Mouse (Mus musculus): ENCODE measurements at regions not wholly inside any gene's neighbourhood (a gene's known extent, or its start where the extent isn't known, plus 50 kb on each side); places are given as distances from the start of the nearest gene placed in this dataset.

DNA sequence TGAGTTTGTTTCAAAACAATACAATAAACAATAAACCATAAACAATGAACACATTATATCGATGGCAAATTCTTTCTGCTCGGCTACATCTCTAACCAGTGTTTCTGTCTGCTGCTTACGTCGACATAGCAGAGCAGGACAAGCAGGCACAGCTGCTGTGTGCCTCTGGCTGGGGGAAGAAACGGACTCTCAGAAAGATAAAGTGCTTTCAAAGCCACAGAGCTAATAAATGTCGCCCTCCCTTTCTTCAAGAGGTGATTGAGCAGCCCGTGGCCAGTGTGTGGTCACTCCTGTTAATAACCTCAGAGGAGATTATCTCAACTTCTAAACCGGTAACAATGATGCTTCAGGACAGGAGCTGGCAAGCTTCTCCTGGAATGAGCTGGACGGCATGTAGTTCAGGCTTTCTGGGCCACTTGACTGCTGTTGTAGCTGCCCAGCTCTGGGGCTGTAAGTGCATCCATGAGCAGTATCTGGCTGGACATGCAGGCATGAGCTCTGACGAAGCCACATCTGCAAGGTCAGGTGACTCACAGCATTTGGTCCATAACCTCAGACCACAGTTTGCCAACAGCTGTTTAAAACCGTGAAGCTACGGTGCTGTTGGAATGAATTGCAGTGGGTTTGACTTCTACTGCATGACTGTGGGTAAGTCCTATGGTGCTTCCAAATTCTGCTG, 55.6 kb downstream of the Evx1 start:
- DNase-seq (ENCODE audit: low read depth, low spot score), result no peak

DNA sequence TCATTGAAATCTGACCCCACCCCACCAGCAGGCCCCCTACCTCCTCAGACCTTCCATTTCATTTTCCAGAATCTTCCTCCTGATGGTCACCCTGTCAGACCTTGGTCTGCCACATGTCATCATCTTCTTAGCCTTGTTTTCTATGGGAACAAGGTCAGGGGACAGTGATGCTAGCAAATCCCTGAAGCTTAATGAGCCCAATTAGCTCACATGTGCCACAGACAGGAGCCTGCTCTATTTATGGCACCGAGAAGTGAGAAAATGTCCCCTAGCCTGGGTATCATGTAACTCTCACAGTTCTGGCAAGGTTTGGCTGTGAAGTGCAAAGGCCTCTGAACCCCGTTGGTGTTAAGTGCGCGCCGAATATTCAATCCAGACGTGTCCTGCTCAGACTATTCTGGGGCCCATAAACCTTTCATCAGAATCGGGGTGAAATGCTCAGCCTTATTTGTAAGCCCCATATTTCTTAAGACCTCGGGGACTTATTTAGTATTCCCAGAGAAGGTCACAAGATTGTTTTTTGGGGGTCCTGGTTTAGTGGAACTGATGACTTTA, 57.6 kb downstream of the Evx1 start:
- no peak for DNase-seq (ENCODE audit: low read depth, low spot score)

DNA sequence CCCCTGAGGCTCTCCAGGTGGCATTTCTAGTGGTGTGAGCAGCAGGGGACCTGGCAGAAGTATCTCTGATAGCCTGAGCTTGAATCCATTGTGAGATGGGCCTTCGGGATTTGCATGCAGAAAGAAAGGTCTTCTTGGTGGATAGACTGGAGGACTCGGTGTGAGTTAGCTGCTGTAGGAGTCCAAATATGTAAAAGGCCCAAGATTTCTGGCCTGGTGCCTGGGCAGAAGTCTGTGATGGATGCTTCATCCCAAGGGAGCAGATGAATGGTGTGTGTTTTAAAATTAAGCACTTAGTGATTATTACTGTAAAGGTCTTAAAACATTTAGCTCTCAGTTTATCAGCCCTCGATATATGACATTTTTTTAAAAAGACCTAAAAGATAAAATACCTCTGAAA, 65.8 kb downstream of the Evx1 start:
- no peak for DNase-seq (ENCODE audit: low read depth, low spot score)

DNA sequence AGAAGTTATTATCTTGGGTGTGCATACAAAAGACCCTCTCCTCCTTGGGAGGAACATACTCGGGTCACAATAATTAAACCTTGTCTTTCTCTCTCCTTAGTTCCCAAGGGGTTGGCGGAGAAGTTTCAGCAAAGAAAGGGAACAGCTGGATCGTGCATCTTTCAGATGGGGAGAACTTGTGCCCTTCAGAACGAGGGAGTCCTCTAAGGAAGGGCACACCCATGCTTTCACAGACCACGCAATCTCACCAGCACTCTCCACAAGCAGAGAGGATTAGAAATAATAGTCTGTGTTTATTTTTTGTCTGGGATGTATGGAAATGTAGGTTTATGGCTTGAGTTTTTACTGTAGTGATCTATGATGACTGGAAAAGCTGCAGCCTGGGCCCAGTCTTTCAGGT, 66.3 kb downstream of the Evx1 start:
- DNase-seq (ENCODE audit: low read depth, low spot score), result no peak

DNA sequence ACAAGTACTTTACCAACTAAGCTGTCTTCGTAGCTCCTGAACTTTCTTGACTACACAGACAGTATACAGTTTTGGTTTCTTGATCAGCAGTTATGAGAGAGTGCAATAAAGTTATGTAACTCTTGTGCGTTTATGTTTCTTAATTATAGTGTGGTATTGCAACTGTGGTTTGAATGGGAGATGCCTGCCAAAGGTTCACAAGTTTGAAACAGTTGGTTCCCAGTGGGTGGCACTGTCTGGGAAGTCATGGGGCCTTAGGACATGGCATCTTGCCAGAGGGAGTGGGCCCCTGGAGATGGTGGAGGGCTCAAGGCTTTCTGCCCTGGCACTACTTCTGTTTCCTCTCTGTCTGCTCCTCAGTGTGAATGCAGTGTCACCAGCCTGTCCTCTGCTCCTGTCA, 71.7 kb downstream of the Evx1 start:
- DNase-seq (ENCODE audit: low read depth, low spot score), result no peak

DNA sequence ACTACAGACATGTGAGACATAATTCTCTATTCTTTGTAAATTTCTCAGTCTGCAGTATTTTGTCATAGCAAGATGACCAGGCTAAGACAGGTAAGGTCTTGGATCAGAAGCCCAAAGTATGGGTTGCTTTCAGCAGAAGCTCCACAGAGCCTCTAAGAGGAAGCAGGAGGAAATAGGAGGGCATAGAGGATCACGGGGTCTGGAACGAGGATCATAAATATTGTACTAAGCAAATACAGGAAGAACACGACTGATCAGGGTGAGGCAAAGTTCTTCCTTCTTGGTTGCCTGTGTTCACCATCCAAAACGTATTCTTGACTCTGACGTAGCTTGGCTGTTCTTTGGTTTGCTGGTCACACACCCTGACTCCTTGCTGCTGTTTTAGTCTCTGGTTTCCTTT, 88.1 kb downstream of the Evx1 start:
- DNase-seq (ENCODE audit: low read depth, low spot score), result no peak

DNA sequence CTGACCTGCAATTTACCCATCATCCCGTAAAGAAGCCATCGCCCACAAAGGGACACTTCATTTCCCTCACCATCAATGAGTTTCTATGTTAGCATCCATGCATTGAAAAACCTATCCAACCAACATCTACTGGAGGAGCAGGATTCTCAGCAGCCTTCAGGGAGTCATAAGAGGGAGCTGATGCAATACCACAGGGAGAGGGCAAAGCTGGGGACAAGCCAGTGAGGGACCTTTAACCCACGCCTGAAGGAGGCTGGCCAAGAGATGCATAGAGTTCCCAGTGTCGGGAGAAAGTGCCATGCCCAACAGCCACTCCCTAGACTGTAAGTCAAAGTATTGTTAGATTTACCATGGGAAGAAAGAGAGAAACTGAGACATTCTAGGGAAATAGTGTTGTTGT, 96.7 kb downstream of the Evx1 start:
- no peak for DNase-seq (ENCODE audit: low read depth, low spot score)

DNA sequence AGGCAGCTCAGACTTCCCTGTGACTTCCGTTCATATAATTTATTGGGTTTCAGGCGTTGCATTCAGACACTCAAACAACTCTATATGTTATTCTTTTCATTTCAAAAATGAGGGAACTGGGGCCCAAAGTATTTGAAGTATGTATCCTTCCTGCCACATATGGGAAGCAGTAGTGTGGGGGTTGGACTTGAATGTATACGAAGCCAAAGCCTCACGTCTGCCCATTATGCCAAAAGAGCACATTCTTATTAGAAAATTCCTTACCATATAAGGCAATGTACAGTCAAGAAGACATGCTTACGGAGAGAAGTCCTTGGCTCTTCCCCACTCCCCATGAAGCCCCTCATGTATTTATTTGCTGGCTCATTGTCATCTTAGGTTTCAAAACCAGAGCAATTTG, 97.4 kb downstream of the Evx1 start:
- no peak for DNase-seq (ENCODE audit: low read depth, low spot score)

DNA sequence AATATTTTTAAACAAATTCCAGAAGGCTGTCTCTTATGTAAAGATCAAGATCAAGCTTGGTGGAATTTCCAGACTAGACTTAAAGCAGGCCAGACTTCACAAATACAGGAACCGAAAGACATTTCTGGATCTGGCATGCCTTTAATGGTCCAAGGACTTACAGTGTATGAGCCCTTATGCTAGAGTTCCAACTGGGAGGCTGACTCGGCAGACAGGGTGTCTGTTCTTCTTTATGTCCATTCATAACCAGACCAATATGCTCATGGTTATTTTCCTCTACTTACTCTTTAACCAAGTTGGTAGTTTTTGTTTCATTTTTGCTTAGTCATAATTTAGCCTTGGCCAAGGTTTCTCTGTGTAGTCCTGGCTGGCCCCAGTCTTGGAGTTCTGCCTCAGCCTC, 98.0 kb downstream of the Evx1 start:
- DNase-seq (ENCODE audit: low read depth, low spot score), result no peak

DNA sequence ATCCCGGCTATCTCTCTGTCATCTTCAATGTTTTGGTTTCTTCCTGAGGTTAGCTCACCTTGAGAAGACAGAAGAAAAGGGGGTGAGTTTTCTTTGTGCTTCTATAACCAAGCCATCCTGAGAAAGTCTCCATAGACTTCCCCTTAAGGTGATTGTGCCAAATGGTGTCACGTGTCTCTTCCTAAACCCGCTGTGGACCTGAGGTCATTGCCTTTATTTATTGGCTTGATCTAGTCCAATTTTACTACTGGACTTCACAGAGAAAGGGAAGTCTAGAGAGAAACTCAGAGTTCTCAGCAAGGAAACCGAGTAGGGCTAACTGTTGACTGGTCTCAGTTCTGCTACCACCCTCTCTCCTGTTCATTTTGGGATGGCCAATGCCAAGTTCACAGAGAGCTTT, 100.3 kb downstream of the Evx1 start:
- DNase-seq (ENCODE audit: low read depth, low spot score), result no peak

DNA sequence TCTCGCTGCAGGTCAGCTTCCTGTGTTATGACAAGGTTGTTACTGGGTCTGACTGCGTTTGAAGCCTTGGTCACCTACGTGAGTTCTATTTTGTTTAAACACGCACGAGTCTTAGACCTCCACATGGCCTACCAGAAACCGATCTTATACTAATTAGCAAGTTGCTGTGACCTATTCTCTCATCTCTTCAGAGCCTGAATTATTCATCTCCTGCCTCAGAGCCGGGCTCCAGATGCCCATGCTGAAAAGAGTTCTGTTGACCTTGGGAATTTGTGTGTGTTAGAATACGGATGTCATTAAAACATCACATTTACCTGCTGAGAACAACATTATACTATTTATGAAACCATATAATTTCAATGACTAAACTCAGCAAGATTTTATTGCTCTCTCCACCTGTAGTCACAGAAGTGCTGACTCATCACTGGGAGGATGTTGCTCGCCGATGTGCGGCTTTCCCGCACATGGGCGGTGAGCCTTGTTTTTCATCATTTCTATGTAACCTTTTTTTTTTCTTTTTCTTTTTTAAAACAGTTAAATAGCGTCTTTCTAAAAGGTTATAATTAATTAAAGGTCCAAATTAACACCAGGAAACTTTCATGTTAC, 102.1 kb downstream of the Evx1 start:
- no peak for DNase-seq (ENCODE audit: low read depth, low spot score)

DNA sequence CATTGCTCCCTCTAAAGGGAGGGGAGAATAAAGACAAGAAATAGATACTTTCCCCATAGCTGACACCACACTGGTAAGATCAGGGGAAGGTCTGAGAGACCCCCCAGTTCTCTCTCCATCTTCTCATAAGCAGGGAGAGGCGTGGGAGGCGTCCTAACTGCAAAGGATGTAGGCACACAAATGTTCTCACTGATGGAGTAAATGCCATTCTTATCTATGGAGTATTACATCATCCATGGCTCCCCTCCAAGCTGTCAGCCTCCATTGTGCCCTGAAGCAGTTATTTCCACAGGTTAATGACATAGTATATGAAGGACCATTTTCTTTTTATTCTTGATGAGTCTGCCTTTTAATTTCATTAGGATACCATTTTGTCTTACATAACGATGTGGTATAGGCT, 103.2 kb downstream of the Evx1 start:
- DNase-seq (ENCODE audit: low read depth, low spot score), result no peak

DNA sequence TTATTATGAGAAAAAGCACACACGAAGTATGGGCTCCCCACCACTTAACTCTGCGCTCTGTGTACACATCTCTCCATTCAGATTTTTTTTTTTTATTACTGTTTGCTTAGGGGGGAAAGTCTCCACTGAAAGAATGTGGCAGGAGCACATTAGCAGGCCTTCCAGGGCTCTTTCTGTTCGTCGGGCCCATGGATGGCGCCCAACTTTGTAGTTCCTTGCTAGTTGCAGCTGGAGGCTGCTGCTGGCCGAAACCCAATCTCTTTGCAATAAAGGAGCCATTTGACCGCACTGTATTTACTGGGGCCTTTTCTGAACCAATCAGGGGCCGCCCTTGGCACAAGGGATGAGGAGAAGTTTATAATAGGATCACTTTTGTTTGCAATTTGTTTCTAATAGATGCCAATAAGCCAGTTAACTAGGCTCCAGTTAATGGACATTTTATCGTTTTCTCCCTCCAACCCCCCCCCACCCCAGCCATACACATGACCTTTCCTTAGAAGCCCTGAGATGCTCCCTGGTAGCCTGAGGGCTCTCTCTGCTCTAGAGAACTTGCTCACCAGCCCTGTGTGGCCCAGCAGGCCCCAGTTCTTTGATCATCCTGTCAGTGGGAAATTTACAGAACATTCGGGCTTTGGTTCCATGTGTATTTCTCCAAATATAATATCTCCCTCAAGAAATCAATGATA, 104.3 kb downstream of the Evx1 start:
- DNase-seq (ENCODE audit: low read depth, low spot score), result no peak

DNA sequence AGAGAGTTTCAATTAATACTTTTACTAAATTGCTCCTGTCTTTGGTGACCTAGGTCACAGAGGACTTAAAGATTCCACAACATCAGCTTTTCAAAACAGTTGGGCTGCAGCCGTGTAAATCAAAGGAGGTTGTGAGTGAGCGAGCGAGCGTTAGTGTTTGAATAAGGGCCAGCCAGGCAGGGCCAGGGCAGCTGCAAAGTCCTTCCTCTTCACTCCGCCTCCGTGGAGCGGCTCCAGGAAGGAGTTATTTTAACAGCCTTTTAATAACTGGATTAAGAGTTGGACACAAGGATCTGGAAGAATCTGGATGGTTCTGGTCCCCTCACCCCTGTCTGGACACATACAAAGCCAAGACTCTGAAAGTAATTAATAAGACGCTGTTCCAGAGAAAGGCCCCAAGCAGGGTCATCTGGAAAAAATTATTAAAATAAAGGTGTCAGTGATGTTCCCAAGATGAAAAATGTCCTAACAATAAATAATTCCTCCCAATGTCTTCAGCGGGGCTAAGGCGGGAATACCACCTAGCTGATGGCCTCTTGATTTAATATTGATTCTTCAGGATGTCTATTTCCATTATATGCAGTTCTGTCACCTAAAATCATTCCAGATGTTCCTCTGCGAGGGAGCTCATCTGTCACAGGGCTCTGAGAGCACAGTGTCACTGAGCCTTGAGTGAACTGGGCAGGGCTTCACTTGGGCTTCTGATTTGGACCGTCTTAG, 105.3 kb downstream of the Evx1 start:
- no peak for DNase-seq (ENCODE audit: low read depth, low spot score)

DNA sequence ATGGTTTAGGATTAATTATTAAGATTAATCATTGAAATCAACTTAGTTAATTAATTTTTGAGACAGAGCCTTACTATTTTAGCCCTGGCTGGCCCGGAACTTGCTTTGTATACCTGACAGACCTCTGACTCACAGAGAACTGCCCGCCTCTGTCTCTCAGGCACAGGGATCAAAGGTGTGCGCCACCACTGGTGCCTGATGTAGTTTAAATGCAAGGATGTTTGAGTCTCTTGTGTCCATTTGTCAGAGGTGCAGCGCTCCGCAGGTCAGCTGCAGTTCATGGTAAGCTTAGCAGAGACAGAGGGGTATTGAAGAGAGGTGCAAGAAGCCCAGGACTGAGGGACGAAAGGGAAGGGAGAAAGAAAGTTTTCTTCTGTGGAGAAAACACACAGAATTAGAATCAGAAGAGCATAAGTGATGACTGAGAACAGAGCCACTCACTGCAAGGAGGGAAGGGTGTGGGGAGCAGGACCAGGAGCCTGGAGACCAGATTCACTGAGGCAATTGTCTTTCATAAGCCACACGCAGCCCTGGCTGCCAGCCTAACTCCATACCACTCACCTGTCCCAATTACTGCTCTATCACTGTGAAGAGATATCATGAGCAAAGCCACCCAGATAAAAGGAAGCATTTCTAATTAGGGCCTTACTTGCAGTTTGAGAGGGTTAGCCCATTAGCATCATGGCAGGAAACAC, 107.1 kb downstream of the Evx1 start:
- no peak for DNase-seq (ENCODE audit: low read depth, low spot score)

DNA sequence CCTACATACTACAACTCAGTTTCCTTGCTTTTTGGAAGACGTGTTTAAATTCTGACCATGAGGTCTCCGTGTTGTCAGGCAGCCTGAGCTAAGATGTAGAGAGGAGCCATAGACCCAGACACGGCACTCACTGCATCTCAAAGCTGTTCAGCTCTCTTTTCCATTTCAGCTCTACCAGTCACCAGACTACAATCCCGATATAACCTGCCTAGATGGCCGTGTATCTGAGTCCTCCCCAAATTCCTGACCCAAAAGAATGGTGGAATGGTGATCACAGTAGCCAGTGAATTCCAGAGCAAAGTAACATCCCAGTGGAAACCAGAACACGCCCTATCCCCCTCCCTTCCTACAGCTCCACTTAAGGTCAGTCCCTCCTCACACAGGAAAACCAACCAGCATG, 108.5 kb downstream of the Evx1 start:
- no peak for DNase-seq (ENCODE audit: low read depth, low spot score)

DNA sequence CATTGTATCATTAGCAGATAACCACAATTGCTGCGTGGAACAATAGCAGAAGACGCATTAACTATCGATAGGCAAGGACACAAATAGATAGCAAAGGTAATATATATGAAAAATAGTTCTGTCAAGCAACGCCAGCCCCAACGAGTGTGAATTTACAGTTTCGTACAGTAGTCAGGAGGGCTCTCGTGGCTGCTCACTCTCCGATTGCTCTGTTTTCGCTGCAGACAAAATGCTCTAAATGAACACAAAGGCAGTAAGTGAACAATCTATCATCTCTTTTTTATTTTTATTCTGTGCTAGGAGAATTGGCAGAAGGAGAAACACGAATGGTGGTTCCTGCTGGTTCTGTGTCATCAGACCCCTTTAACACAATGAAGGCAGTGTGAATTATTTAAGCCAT, 109.4 kb downstream of the Evx1 start:
- DNase-seq (ENCODE audit: low read depth, low spot score), result no peak

DNA sequence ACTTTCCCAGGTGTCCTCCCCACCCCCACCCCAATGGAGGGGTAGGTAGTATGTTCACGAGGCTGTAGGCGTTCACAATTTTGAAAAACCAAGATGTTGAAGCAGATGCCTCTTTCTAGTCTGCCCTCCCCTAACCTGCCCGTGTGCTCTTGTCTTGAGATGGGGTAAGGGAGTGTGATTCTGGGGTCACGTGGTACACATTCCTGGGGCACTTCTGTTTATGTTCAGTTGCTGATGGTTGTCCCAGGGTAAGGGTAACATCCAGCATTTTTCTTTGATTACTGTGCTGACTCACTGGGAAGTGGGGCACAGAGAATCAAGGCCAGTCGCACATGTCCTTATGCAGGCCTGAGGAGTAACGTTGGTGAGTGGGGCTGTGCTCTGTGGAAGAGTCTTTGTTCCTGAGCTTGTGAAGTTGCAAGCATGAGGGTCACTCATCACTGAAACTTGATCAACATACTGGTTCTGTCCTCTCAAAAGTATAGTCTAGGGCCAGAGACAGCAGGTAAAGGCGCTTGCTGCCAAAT, 110.3 kb downstream of the Evx1 start:
- no peak for DNase-seq (ENCODE audit: low read depth, low spot score)

DNA sequence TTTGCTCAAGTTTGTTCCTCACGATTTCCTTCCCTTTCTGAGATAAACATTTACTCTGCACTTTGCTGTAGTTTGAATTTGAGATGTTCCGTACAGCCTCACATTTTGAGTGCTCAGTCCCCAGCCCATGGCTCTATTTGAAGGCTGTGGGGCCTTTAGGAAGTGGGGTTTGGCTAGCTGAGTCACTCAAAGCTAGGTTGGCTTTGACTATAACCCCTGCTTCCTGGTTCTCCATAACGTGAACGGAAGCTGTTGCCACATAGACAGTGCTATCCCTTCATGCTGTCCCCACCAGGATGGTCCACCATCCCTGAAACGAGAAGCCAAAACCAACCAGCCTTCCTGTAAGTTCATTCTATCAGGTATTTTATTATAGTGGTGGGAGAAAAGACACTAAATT, 111.1 kb downstream of the Evx1 start:
- no peak for DNase-seq (ENCODE audit: low read depth, low spot score)

DNA sequence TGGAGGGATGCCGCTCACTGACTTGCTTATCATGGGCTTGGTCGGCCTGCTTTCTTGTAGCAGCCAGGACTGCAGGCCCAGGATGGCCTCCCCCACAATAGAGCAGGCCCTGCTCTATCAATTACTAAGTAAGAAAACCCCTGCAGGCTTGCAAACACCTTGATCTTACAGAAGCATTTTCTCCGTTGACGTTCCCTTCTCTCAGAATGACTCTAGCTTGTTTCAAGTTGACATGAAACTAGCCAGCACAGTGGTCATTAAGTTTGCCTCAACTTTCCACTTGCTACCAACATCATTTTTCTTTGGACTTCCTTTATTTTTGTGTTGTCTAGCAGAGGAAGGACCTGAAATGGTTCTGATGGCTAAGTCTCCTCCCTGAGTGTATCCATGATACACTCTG, 111.8 kb downstream of the Evx1 start:
- no peak for DNase-seq (ENCODE audit: low read depth, low spot score)

DNA sequence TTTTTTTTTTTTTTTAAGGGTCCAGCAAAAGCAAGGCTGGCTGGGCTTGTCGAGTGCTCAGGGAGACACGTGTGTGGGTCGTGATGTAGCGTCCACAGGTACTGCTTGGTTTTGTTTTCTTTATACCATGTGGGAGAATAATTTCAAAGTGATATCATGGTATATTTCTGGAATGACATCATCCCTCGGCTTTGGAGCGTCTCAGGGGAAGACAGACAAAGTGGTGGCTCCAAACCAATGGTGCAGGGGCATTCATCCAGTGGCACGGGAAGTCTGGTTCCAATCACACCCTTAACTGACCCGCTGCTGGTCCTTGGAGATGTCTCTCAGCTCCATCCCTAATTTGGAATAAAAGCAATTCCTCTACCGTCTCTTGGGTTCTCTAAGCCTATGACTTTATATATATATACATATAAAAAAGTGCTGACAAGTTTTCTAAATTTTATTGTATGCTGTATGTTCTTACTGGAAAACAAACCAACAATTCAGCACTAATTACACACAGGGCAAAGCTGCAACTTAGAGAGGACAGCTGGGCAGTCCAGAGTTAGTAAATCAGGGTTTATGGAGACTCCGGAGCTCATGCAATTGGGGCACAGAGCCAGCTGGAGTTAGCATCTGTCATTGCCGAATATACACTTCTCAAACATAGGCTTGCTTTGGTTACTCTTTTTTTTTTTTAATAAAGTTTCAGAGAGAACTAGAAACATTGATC, 115.3 kb downstream of the Evx1 start:
- DNase-seq (ENCODE audit: low read depth, low spot score), result no peak
